Mouse (Mus musculus) layer of hippocampus, adult 2 months (tissue): ENCODE results near the gene M6pr. TPM values are rescaled to one million over a fixed set of nuclear protein-coding genes. Genes with fewer than 3 reads are reported as not detected.

ENCODE experiments used
- DNase-seq, 2 experiments: peaks; one replicate each; pipeline ENCODE4 v3.0.0; 2022; ENCODE audit warnings: low spot score in 2 of 2
- H3K27ac ChIP-seq: fragments of 200-600 bp; 2 replicates; pipeline ENCODE4 v1.8.1; 2022
- H3K4me3 ChIP-seq: fragments of 200-600 bp; 2 replicates; pipeline ENCODE4 v1.8.1; 2022; ENCODE audit warnings: mild to moderate bottlenecking
- CTCF ChIP-seq: fragments of 200-600 bp; conservative IDR thresholded peaks from 2 replicates; pipeline ENCODE4 v1.8.1; 2022; ENCODE audit warnings: antibody characterized with exemption, mild to moderate bottlenecking, moderate library complexity
- long read RNA-seq, 2 experiments: library from polyadenylated mRNA; stranded (forward); transcript quantifications; one replicate each; pipeline ENCODE4 v2.0.0; 2021; ENCODE audit warnings: borderline mapping rate in 2 of 2
- total RNA-seq, 2 experiments: library from RNA; stranded (reverse); gene quantifications; 2 replicates each; pipeline ENCODE4 v1.2.3; 2021

The M6pr gene
- 10 to 100 TPM; 75.9 to 78.9 TPM for total RNA-seq
- long read RNA-seq, experiment 1, transcript M6pr-201 (7 exons, 2,515 nt), result major isoform, 95 of 104 reads
- long read RNA-seq, experiment 1, partial matches to known transcripts, result 4 of 104 reads
- long read RNA-seq, experiment 1, other reads (novel, unspliced or antisense), result 3 of 104 reads
- long read RNA-seq, experiment 2, transcript M6pr-201 (7 exons, 2,515 nt), result major isoform, 103 of 120 reads
- long read RNA-seq, experiment 2, partial matches to known transcripts, result 10 of 120 reads
- long read RNA-seq, experiment 2, other reads (novel, unspliced or antisense), result 4 of 120 reads

DNA sequence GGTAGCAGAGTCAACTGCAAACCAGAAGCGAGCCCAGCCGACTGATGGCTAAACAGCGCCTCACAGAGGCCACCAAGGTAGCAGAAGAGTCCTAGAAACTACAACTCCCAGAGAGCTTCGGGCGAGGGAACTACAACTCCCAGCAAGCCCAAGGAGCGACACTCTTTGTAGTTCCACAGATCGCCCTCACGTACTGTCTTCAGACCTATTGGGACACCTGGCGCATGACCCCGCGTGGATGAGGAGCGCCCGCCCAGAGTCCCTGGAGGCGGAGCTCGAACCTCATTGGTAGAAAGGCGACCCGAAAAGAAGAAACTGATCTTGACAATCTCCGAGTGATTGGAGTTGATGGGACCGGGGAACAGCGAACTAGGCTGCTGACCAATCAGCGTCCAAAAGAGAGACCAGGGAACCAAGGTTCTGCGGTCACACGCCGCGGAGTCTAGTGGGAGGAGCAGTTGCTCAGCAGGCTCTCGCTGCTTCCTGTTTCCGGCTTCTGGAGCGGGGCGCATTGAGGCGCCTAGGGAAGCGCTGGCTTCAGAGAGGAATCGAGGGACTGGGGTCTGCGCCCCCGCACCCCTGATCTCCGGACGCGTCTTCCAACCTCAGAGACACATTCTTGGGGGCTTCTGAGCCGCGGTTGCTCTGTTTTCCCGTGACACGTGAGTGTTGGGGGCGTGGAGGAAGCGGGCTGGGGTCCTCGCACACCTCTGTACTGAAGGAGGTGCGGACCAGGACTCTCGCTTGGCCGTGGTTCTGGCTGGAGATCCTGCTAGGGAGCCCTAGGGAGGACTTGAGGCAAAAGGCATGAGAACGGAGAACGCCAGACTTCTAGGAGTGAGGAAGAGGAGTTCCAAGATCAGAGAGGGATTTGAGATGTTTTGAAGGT lies at the start of gene M6pr:
TSS of gene M6pr (plus strand) at position 216 of the 889 bp plus-strand sequence.
- peak within 1 kb of the TSS; percentile 88 for H3K4me3 ChIP-seq
- peak; percentile 93 for TF ChIP-seq CTCF
- peak; percentile 92 to 99 for DNase-seq
- H3K27ac ChIP-seq, result peak within 1 kb of the TSS; percentile 89

DNA sequence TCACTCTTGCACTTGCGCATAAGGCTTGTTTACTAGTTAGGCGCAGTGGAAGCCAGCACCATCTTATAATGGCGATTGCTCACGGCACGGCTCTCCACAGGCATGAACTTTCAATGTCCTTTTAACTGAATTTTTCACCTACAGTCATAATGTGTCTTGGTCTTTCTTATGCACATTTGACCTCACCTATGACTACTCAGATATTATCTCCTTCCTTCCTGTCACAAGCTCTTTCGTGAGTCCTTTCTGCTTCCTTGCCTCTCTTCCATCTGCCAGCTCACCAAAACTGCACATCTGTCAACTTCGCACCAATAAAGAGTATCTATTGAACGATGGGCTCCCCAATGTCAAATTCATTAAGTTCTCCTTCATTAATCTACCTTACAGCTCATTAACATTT lies 46.0 kb upstream of the M6pr start:
- no peak for TF ChIP-seq CTCF
- Histone ChIP-seq H3K27ac (no peak overlapping the region), H3K4me3 (no peak overlapping the region)
- DNase-seq, result no peak

DNA sequence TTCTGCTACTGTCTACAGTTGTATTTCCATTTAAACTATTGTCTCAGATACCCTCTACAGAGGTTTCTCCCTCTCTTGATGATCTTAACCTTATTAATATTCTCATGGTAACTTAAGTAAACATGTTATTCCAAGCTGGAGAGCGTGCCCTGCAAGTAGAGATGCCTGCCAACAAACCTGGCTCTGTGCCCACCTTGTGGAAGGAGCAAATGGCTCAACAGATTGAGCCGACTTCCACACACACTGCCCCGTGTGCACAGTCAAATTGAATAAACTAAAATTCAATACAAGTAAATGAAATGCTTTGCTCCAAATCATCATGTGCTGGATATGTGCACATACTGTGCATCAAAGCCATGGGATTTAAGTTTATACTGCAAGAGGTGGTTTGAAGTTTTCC lies 40.0 kb upstream of the M6pr start:
- peak; percentile 75 to 87 for DNase-seq
- no peak for TF ChIP-seq CTCF
- peak overlapping the region; percentile 74 for H3K27ac ChIP-seq
- H3K4me3 ChIP-seq, result no peak overlapping the region

DNA sequence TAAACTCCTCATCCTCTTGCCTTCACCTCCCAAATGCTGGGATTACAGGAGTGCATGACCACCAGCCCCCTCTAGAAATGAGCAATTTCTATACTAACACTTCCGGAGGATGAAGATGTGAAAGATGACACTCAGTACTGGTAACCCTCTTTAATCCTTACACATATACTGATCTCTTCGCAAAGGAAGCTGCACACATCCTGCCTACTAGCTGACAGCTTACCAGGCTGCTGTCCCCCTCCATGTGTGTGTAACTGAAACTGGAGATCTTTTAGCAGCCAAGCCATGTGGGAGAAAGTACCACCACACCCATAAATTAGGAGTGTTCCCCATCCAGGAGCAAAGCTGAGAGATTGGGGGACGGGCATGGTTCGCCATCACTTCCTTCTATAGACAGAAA lies 39.4 kb upstream of the M6pr start:
- DNase-seq, result no peak
- Histone ChIP-seq H3K27ac (peak overlapping the region; percentile 74), H3K4me3 (no peak overlapping the region)
- no peak for TF ChIP-seq CTCF

DNA sequence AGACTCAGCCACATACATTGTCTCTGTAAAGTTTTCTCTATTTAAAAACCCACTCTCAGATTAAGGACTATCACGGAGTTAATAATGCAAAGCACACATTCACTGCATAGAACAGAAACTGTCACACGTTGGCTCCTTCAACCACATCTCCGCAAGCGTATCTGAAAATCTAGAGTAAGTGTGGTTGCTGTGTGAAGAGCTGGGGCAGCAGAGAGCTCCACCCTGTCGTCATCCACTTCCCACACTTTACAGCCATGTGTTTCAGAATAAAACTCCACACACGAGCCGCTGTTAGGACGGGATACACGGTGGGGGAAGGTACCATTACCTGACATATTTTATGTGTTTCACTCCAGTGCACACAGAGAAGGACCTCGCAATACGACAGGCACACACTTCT lies 38.4 kb upstream of the M6pr start:
- DNase-seq, result no peak
- Histone ChIP-seq H3K27ac (no peak overlapping the region), H3K4me3 (no peak overlapping the region)
- TF ChIP-seq CTCF, result no peak; the same call in 1 of the 2 replicates

DNA sequence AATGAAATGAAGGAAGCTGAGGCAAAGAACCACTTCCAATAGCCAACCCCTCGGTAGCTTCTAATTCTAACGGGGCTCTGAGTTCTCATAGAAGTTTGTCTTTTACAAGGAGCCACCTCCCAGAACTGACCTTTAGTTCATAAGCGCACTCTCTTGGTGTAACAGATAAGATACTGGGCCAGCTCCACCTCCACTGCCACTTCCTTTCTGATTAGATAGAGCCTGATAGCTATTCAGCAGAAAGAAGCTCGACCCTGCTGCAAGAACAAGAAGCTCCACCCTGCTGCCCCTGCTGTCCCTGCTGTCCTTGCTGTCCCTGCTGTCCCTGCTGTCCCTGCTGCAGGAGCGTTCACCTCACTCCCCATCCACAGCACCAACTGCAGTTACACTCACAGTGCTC lies 34.0 kb upstream of the M6pr start:
- no peak overlapping the region for H3K27ac ChIP-seq
- no peak for TF ChIP-seq CTCF
- DNase-seq, result no peak
- H3K4me3 ChIP-seq, result no peak overlapping the region

DNA sequence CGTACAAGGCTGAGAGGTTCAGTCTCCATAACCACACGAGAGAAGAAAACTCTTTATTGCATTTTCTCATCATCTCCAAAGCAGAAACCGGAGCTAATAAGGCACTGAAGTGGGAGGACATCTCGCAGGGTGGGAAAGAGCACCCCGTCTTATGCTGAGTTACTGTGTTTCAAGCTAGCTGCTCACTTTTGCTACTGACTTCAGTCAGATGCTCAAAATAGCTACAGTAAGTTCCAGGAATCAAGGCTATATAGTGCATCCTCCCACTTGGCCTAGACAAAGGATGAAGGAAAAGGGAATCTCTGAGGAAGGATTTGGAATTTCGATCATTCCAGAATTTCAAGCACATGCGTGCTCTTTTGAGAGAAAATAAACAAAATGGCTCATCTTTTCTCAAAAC lies 32.0 kb upstream of the M6pr start:
- no peak overlapping the region for H3K27ac ChIP-seq
- no peak for TF ChIP-seq CTCF

DNA sequence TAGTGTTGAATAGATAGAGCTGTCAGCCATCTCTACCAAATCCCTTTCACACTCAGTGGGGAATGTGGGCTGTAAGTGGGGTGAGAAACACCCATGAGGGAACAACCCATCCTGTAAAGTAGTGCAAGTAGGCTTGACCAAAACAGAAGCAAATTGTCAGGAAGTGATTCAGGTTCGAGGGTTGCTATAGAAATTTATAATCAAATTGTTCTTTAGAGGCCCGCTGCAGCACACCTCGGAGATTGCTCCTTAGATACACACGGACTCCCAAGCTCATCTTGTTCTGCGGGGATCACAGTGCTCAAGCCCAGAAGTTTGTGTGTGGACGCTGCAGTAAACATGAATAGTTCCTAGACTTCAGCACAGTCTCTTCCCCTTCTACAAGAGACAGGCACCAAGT lies 25.7 kb upstream of the M6pr start, which contains the start of gene Klrg1:
TSS of gene Klrg1 (minus strand) at position 101 of the 400 bp plus-strand sequence.
- DNase-seq, result no peak

More for the DNA sequence above, 32.0 kb upstream of the M6pr start:
- no peak for DNase-seq
- H3K4me3 ChIP-seq, result no peak overlapping the region

DNA sequence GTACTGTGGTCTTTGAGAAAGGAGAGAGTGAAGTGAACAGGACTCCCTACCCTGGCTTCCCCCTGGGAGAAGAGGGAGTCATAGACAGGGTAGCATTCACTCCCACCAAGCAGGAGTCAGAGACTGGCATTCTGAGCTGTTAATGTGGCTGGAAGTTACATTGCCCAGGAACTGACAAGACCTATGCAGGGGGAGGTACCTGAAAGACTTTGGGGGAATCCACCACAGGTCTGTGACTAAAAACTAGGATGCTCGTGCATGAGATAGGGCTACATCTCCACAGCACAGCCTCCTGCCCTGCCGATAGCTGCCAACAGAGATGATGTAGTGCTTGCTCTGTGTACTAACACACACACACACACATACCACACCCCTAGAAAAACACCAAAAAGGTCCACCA lies 25.1 kb upstream of the M6pr start:
- no peak for TF ChIP-seq CTCF
- no peak for DNase-seq
- H3K4me3 ChIP-seq, result no peak overlapping the region

More for the DNA sequence above, 25.7 kb upstream of the M6pr start, which contains the start of gene Klrg1:
- Histone ChIP-seq H3K4me3 (no peak within 1 kb of the TSS), H3K27ac (no peak within 1 kb of the TSS)
- TF ChIP-seq CTCF, result no peak

DNA sequence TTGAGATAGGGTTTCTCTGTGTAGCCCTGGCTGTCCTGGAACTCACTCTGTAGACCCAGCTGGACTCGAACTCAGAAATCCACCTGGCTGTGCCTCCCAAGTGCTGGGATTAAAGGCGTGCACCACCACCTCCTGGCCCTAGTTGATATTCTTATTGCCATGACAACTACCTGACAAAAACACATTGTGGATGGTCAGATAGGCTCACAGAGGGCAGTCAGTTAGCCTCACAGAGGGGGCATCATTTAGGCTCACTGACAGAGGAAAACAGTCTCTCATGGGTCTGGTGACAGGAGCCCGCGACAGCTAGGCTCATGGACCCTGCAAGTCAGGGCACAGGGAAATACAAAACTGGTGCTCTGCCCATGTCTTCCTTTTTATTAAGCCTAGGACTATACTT lies 24.2 kb upstream of the M6pr start:
- H3K4me3 ChIP-seq, result no peak overlapping the region
- no peak for DNase-seq
- H3K27ac ChIP-seq, result no peak overlapping the region
- TF ChIP-seq CTCF, result no peak

More for the DNA sequence above, 25.1 kb upstream of the M6pr start:
- H3K27ac ChIP-seq, result no peak overlapping the region

DNA sequence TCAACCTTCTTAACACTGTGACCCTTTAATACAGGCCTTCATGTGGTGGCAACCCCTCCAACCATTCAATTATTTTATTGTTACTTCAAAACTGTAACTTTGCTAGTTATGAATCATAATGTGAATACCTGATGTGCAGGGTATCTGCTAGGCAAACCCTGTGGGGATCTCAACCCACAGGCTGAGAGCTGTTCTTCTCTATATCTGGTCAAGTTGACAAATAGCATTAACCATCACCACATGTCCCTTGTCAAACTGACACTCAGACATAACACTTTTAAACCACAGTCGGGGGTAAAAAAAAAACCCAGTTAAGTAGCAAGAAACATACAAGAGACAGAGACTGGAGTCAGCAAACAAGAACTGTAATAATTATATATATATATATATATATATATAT lies 23.7 kb upstream of the M6pr start:
- no peak overlapping the region for H3K4me3 ChIP-seq
- TF ChIP-seq CTCF, result no peak

DNA sequence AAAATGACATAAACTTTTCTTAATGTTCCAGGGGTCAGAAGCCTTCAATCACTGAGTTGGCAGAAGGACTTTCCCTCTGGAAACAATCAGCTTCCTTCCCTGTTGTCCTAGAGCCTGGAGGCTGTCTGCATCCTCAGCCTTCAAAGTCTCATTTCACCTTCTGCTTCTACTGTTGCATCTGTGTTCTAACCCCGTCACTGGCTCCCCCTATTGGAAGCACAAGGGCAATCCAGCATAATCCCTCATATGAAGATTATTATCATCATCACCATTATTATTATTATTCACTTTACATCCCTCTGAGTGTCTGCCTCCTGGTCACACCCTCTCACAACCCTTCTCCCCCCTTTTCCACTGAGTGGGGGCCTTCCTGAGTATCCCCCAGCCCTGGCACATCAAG lies 20.3 kb upstream of the M6pr start:
- no peak for DNase-seq
- TF ChIP-seq CTCF, result peak; percentile 73
- no peak overlapping the region for H3K27ac ChIP-seq
- no peak overlapping the region for H3K4me3 ChIP-seq

More for the DNA sequence above, 23.7 kb upstream of the M6pr start:
- no peak overlapping the region for H3K27ac ChIP-seq
- DNase-seq, result no peak

DNA sequence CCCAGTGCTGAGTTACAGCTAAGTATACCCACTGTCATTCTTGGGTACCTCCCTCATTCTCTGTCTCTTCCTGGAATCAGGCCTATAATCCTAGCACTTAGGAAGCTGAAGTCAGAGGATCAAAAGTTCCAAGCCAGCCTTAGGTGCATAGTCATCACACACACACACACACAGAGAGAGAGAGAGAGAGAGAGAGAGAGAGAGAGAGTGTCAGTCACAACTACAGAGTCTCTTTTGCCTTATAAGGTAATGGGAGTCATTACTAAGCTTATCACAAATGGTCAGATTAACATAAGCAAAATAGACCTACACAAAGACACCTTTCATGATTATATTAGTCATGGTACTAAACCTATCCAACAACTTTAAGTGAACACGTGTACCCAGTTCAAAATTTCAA lies 19.2 kb upstream of the M6pr start:
- no peak for DNase-seq
- H3K27ac ChIP-seq, result no peak overlapping the region
- no peak for TF ChIP-seq CTCF
- no peak overlapping the region for H3K4me3 ChIP-seq
